Mouse (Mus musculus): ENCODE results near the gene R3hdm1.
"Not testable (repeated sequence)": the region's sequence is repeated elsewhere in the genome, so short reads cannot be mapped to it uniquely, and the experiment has no call there.

The R3hdm1 gene

DNA sequence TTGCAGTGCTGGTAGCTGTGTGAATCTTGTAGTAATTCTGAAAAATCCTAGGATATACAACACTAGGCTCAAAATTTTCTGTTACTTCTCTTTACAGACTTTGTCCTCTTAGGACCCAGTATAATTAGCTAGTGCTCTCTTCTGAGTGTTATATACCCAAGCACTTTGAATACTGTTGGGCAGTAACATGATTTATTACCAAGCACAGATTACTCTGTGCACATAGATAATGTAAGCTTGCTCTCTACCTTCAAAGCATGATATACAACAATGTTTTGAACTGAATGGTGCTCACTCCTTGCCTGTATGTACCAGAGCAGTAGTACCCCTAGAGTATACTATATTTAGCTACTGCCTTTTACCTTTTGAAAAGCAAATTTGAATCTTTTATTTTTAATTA is 33.1 kb downstream of the R3hdm1 start:
- DNase-seq (ENCODE audit: low spot score), result not testable (repeated sequence)

DNA sequence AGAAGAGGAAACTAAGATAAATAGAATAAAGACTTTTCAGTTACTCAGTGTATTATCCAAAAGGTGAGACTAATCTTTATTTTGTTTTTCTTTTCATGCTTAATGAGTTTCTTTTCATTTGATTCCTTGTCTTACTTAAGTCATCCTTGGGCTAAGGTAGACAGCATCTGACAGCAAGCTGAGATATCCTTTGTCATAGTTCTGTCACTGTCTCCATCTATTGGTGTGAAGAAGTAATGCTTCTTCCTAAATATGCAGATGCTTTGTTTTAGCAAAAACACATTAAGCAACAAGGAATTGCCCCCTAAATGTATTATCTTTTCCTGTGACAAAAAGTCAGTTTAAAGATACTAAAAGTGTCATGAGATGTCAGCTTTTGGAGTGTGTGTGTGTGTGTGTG is 37.9 kb downstream of the R3hdm1 start:
- DNase-seq (ENCODE audit: low spot score), result no peak

- DNase-seq (ENCODE audit: low spot score), result no peak
These were observed 38.6 kb downstream of the R3hdm1 start for GRCm38 (mm10) chr1:128141737-128142136.

DNA sequence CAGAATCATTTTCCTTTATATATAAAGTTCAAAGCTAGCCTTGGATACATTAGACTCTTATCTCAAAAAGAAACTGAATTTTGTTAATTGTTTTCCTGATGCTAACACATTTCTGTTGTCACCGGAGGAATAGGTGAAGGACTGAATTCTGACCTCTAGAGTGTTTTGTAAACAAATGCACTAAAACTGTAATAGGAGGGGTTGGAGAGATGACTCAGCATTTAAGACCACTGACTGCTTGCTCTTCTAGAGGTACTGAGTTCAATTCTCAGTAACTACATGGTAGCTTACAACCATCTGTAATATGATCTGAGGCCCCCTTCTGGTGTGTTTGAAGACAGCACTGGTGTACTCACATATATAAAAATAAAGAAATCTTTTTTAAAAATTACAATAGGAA is 63.9 kb downstream of the R3hdm1 start:
- no peak for DNase-seq (ENCODE audit: low spot score)

GRCm38 (mm10) chr1:128170104-128170503 is 67.0 kb downstream of the R3hdm1 start:
- no peak for DNase-seq (ENCODE audit: low spot score)

GRCm38 (mm10) chr1:128191426-128191825 is 88.3 kb downstream of the R3hdm1 start:
- DNase-seq (ENCODE audit: low spot score), result no peak

DNA sequence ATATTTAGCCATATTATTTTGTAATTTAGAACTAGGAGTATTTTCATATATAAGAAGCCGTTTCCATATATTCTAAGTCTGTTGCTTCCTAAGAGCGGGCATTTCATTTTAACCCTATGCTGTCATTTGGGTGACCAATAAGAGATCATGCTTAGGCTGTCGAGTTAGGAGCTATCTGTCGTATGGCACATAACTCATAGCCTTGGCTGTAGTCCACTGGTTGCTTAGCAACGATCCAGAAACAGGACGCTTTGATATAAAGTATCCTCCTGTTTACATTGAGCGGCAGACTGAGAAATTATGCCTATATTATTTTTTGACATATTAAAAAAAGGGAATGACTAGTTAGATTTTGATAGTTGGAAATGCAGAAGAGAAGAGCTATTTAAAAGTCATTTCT is 89.3 kb downstream of the R3hdm1 start:
- no peak for DNase-seq (ENCODE audit: low spot score)

DNA sequence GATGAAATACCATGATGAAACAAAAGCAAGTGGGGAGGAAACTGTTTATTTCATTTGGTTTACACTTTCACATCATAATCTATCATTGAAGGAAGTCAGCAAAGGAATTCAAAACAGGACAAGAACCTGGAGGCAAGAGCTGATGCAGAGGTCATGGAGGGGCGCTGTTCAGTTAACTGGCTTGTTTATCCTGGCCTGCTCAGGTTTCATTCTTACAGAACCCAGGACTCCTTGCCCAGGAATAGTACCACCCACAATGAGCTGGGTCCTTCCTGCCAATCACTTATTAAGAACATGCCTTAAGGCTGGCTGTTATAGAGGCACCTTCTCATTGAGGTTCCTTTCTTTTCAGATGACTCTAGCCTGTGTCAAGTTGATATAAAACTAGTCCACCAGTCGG is 90.9 kb downstream of the R3hdm1 start:
- no peak for DNase-seq (ENCODE audit: low spot score)

GRCm38 (mm10) chr1:128197353-128197752 is 94.3 kb downstream of the R3hdm1 start:
- no peak for DNase-seq (ENCODE audit: low spot score)

DNA sequence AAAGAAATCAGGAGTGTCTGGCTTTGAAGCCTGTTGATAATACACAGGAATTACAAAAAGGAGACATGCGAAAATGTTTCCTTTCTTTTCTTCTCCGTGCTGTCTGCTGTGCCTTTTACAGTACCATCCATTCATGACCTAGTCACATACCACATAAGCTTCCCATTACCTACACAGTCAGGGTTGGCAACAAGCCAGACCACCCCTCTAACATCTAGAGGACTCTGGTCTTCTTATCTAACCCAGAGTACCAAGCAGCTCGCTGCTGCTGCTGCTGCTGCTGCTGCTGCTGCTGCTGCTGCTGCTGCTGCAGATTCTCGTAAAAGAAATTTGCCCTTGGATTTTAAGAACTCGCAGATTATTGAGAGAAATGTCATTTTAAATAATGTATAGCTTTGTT is 110.2 kb downstream of the R3hdm1 start:
- DNase-seq (ENCODE audit: low spot score), result no peak

GRCm38 (mm10) chr1:128221886-128222285 is 118.8 kb downstream of the R3hdm1 start:
- no peak for DNase-seq (ENCODE audit: low spot score)

DNA sequence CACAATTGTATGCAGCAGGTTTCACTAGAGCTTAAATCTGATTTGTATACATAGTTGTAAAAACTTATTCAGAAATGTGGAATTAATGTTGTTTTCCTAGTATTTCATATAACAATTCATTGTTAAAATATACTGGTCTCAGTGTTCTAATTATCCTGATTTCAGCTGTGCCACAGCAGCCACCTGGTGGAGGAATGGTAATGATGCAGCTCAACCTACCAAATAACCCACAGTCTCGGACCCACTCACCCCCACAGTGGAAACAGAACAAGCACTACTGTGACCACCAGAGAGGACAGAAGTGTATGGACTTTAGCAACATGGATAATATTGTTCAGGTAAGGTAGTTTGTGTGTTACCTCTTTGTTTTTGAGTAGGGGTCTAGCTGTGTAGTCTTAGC is 120.2 kb downstream of the R3hdm1 start:
- no peak for DNase-seq (ENCODE audit: low spot score)

DNA sequence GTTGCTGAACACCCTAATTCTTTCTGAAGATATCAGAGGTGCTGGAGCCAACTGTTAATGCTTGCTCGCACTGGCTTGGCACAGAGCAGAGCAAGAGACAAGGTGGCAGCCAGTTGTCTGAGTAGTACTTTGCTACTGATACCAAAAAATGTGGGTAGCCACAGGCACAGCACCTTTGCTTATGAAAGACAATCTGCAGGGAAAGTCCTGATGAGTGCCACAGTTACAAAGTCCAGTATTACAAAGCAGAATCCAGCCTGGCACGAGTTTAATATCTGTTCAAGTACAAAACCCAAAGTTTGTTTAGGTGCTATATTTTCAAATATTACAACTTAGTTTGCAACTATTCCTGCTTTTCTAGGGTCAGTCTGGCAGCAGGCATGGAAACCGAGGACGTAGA is 132.1 kb downstream of the R3hdm1 start:
- DNase-seq (ENCODE audit: low spot score), result no peak

- peak; percentile 20 for DNase-seq (ENCODE audit: low spot score)
These were observed 140.5 kb downstream of the R3hdm1 start, which contains the start of gene Ubxn4 for GRCm38 (mm10) chr1:128243627-128243995. Gene Ubxn4, plus strand, starts transcription at chr1:128243964.

GRCm38 (mm10) chr1:128243996-128244726 is 141.1 kb downstream of the R3hdm1 start:
- DNase-seq (ENCODE audit: low spot score), result peak; percentile 80

DNA sequence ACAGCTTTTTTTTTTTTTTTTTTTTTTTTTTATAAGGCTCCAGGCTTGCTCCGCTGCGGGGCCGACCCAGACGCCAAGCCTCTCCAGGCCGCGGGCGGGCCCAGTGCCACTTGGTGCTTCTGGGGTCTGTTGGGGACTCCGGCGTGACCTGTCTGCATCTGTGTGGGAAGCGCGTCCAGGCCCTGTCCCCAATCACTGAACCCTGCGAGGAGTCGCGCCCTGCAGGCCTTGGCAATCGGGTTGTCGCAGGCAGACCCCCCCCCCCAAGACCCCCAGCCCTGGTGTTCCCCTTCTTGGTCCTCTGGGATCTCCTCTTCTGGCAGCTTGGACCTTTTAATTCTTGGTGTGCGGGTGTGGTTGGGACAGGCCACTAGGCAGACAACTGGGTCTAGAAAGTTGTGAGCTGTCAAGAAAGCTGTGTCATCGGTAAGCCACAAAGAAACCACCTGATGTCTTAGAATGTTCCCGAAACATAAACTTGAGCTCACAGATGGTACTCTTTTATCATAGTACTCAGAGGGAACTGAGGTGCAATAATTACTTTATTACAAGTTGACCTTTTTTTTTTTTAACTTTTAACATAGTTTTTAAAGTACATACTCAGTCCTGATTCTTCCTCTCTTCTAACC is 141.7 kb downstream of the R3hdm1 start:
- DNase-seq (ENCODE audit: low spot score), result no peak

- not testable (repeated sequence) for DNase-seq (ENCODE audit: low spot score)
These were observed 164.0 kb downstream of the R3hdm1 start for GRCm38 (mm10) chr1:128267061-128267460.

- DNase-seq (ENCODE audit: low spot score), result no peak
These were observed 167.6 kb downstream of the R3hdm1 start for GRCm38 (mm10) chr1:128270731-128271130.

DNA sequence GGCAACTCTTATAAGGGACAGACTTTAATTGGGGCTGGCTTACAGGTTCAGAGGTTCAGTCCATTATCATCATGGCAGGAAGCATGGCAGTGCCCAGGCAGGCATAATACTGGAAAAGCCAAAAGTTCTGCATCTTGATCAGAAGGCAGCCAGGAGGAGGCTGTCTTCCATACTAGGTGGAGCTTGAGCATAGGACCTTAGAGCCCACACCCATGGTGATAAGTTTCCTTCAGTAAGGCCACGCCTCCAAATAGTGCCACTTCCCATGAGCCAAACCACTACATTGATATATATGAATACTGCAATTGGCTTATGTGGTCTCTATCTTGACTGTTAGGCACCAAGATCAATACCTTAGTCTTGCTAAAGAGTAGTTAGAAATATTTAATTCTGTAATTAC is 172.8 kb downstream of the R3hdm1 start:
- no peak for DNase-seq (ENCODE audit: low spot score)

DNA sequence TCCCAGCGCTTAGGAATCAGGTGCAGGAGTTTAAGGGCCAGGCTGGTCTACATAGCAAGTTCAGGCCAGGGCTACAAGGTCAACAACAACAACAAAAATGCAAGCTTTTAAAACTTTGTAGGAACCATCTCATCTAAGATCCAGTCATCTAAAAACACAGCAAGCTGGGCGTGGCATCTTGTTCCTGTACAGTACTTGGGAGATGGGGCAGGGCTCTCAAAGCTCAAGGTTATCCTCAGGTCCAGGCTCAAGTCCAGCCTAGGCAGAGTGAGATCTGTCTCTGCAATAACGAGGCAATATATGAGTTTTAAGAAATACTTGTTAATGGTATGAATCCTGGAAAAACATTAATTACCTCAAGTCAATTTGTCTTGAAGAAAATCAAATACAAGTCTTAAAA is 175.5 kb downstream of the R3hdm1 start:
- no peak for DNase-seq (ENCODE audit: low spot score)

GRCm38 (mm10) chr1:128281753-128282152 is 178.7 kb downstream of the R3hdm1 start:
- no peak for DNase-seq (ENCODE audit: low spot score)

DNA sequence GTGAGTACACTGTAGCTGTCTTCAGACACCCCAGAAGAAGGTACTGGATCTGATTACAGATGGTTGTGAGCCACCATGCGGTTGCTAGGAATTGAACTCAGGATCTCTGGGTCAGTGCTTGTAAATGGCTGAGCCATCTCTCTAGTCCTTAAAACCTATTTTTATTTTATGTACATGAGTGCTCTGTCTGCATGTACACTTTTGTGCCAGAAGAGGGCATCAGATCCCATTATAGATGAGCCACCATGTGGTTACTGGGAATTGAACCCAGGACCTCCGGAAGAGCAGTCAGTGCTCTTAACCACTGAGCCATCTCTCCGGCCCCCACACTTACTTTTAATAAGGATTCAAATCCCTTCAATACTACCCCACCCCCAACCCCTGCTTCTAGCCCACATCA is 179.8 kb downstream of the R3hdm1 start:
- DNase-seq (ENCODE audit: low spot score), result no peak

DNA sequence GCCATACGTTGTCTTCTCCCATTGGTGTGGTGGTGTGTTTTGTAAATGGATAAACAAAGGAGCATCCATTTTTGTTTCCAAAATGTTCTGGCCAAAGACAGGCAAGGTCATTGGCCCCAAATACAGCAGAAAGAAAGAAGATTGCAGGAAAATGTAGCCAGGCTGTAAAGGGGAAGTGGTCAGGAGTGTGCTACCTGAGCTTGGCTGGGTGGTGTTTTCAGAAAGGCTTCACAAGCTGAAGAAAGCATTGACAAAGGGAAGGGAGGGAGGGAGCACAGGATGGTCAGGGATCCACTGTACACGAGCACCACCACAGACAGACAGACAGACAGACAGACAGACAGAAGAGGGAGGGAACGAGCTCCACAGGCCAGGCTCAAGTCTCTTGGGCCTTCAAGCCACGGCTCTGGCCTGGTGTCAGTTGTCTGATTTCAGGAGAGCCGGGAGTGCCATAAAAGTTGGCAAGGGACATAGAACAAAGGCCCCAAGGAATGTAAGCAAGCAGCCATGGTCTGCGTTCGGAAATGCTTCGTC is 181.1 kb downstream of the R3hdm1 start:
- DNase-seq (ENCODE audit: low spot score), result no peak

DNA sequence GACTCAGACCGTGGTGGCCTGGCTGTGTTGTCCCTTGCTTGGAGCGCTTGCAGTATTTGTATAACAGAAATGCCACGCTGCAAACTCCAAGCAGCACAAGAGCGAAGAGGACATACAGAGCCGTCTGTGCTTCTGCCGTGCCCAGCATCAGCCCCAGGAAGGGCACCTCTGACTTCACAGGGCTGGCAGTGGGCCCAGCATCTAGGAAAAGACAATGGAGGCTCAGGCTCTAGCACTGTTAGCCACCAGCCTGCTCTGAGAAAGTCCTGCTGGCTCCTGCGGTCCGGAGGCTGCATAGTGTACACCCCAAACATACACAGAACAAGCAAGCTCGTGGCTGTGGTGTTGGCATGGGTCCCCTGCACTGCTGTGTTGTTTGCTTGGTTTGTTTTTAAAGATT is 182.0 kb downstream of the R3hdm1 start:
- no peak for DNase-seq (ENCODE audit: low spot score)
